Mouse (Mus musculus) right cerebral cortex, postnatal 14 days (tissue): ENCODE results near the gene Marc1.

Experiments used
- DNase-seq: peaks from one replicate; pipeline ENCODE4 v3.0.0; 2022

Marc1 gene

GRCm38 (mm10) chr1:184761988-184762387 is 49.1 kb downstream of the Marc1 start:
- DNase-seq, result no peak

DNA sequence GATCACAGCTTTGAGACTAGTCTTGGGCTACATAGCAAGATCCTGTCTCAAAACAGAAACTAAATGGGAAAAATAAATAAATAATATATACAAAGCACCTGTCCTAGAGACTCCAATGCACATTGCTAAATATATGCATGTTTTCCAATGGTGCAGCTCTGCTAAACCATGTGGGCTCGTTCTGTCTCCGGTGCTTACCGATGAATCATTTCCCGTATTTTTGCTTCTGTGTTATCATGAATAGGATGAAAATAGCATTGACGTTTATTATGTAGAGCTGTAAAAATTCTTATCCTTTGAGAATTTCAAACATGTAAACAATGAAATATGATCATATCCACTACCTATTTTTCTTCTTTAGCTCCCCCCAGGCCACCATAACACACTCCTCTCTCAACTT is 58.4 kb downstream of the Marc1 start:
- no peak for DNase-seq

DNA sequence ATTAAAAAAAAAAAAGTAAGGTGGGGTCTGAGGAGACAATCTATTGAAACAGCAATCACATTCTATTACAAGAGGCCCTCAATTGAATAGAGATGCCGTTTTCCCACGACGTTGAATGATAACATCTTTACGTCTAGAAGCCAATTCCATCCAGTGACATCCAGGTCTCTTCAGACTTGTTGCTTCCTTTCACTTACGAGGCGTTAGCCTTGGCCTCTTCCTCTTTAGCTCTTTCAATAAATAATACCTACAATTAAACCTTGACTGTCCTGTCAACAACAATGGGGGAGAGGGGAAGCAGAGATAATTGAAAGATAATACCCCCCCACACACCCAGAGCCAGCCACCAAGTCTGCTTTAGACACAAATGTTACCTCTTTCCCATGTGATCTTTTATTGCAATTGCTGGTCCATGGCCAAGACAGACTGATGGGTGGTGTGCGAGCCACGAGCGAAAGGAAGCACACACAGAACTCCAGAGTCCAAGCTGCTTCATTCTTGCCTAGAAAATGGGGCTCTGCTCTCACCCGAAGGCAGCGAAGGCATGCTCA is 60.9 kb downstream of the Marc1 start:
- no peak for DNase-seq

- DNase-seq, result no peak
These were observed 62.4 kb downstream of the Marc1 start for GRCm38 (mm10) chr1:184748692-184749152.

DNA sequence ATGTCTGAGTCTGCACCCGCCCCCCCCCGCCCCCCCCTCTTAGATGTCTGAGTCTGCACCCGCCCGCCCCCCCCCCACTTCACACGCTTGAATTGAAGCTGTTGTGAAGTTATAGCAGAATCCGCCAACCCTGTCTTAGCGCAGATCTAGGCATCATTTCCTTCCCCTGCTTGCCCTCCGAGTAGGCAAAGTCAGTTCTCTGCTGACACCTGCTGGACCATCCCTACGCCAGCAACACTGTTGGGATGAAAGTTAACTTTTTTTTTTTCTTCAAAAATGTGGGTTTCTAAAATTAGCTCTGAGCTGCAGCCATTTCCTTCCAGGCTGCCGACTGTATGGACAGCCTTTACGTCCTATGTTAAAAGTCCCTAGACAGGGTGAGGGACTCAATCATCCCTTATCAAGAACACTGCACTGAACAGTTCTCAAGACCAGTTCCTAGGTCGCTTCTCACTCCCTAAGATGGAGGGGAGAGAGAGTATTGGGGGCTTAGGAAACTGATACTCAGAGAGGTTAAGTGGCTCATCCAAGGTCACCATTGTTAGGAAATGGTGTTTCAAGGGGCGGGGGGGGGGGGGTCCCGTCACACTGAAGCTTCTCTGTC is 73.1 kb downstream of the Marc1 start:
- DNase-seq, result peak; percentile 65

- DNase-seq, result no peak
These were observed 73.9 kb downstream of the Marc1 start for GRCm38 (mm10) chr1:184737228-184737627.
